Mouse (Mus musculus) thymus, postnatal 0 days (tissue): ENCODE measurements around the gene Cyp2t4. TPM values are rescaled to one million over a fixed set of nuclear protein-coding genes. Genes with fewer than 3 reads are reported as not detected.

Source experiments
- DNase-seq: peaks from one replicate; pipeline ENCODE4 v3.0.0-alpha.2; 2015; ENCODE audit warnings: low spot score
- microRNA counts: library from miRNA; unstranded; fragments of <30 nt; microRNA quantifications from one replicate; lab custom pipeline; 2015
- microRNA-seq: library from miRNA; unstranded; fragments of <30 nt; microRNA quantifications from one replicate; pipeline ENCODE4, GENCODE M21; 2016; ENCODE audit warnings: borderline number of aligned reads
- polyA plus RNA-seq: library from polyadenylated mRNA; unstranded; fragments of >200 nt; fragmentation: Nextera tagmentation; extraction: Ambion mirVana; gene quantifications from 2 replicates; pipeline ENCODE4 v1.2.1, GENCODE M21; 2015

Cyp2t4 gene
- polyA plus RNA-seq, 1 experiment from 2014 or later: not detected

- DNase-seq: no peak
Measured at GRCm38 (mm10) chr7:27180837-27181695, 27.6 kb downstream of the Cyp2t4 start, which contains the start of the genes Gm21983 and Mia. Gene Gm21983, minus strand, starts transcription at chr7:27181086. Gene Mia, minus strand, starts transcription at chr7:27181157.

GRCm38 (mm10) chr7:27182498-27182897, 29.0 kb downstream of the Cyp2t4 start:
- DNase-seq: no peak

GRCm38 (mm10) chr7:27184964-27185363, 31.4 kb downstream of the Cyp2t4 start:
- DNase-seq: peak; percentile 64

- DNase-seq: no peak
Measured at GRCm38 (mm10) chr7:27185986-27186385, 32.5 kb downstream of the Cyp2t4 start.

- no peak for DNase-seq
Measured at GRCm38 (mm10) chr7:27189271-27189931, 35.9 kb downstream of the Cyp2t4 start.

- no peak for DNase-seq
Measured at GRCm38 (mm10) chr7:27192434-27192833, 38.9 kb downstream of the Cyp2t4 start.

GRCm38 (mm10) chr7:27193731-27194130, 40.2 kb downstream of the Cyp2t4 start:
- no peak for DNase-seq

GRCm38 (mm10) chr7:27195681-27196611, 42.4 kb downstream of the Cyp2t4 start, which contains the start of the genes BC024978 and Snrpa:
Gene BC024978, plus strand, starts transcription at chr7:27195781.
Gene Snrpa, minus strand, starts transcription at chr7:27196271.
- peak; percentile 98 for DNase-seq

GRCm38 (mm10) chr7:27197136-27197535, 43.6 kb downstream of the Cyp2t4 start:
- no peak for DNase-seq

GRCm38 (mm10) chr7:27197634-27198033, 44.1 kb downstream of the Cyp2t4 start:
- DNase-seq: no peak

- no peak for DNase-seq
Measured at GRCm38 (mm10) chr7:27198355-27198754, 44.8 kb downstream of the Cyp2t4 start.

- DNase-seq: no peak
Measured at GRCm38 (mm10) chr7:27198779-27199178, 45.3 kb downstream of the Cyp2t4 start.

- no peak for DNase-seq
Measured at GRCm38 (mm10) chr7:27203730-27204449, 50.4 kb downstream of the Cyp2t4 start.

MicroRNA genes within 50 kb of the gene (microRNA counts, 519-probe panel; counts per million panel counts)
- 473 counts per million, percentile 71 among the panel's probes with 10 or more counts for microRNA mmu-miR-1191 (lab: Ali Mortazavi, UCI)

Small RNAs within 50 kb of the gene (microRNA-seq; reads per million reads assigned to microRNA genes)
- gene Mir1191: not detected
- not detected for gene Mir3101

Other genes starting within 250 kb of the Cyp2t4 start
- gene Cyp2a22, start 214.3 kb upstream of the Cyp2t4 start, polyA plus RNA-seq: not detected in 2 replicates
- gene Cyp2a12, start 124.6 kb upstream of the Cyp2t4 start, polyA plus RNA-seq: not detected in 2 replicates
- 2.0 and 10.5 TPM in 2 replicates for gene Cyp2f2, start 33.8 kb upstream of the Cyp2t4 start, polyA plus RNA-seq
- 52.4 and 59.5 TPM in 2 replicates for gene Egln2, start 13.1 kb downstream of the Cyp2t4 start, polyA plus RNA-seq
- 125 and 131 TPM in 2 replicates for gene Rab4b, start 25.2 kb downstream of the Cyp2t4 start, polyA plus RNA-seq
- not detected in 2 replicates for gene Gm21983, start 27.4 kb downstream of the Cyp2t4 start, polyA plus RNA-seq
- gene Mia, start 27.4 kb downstream of the Cyp2t4 start, polyA plus RNA-seq: 3.1 and 3.4 TPM in 2 replicates
- gene BC024978, start 42.1 kb downstream of the Cyp2t4 start, polyA plus RNA-seq: 2.5 and 4.0 TPM in 2 replicates
- 165 and 192 TPM in 2 replicates for gene Snrpa, start 42.6 kb downstream of the Cyp2t4 start, polyA plus RNA-seq
- gene Itpkc, start 74.9 kb downstream of the Cyp2t4 start, polyA plus RNA-seq: 2.3 TPM in 2 replicates
- 15.8 and 15.9 TPM in 2 replicates for gene Coq8b, start 79.3 kb downstream of the Cyp2t4 start, polyA plus RNA-seq
- 3.2 and 3.5 TPM in 2 replicates for gene Numbl, start 104.7 kb downstream of the Cyp2t4 start, polyA plus RNA-seq
- gene Ltbp4, start 184.0 kb downstream of the Cyp2t4 start, polyA plus RNA-seq: 3.6 and 5.6 TPM in 2 replicates
- gene Shkbp1, start 202.3 kb downstream of the Cyp2t4 start, polyA plus RNA-seq: 45.1 and 46.3 TPM in 2 replicates
- 0.44 TPM in 1 of 2 replicates, not detected in the other for gene Gm20479, start 203.7 kb downstream of the Cyp2t4 start, polyA plus RNA-seq